Mouse (Mus musculus) kidney, postnatal 10 days (tissue): ENCODE measurements at regions not wholly inside any gene's neighbourhood (a gene's known extent, or its start where the extent isn't known, plus 50 kb on each side); places are given as distances from the start of the nearest gene placed in this dataset.
A peak's percentile ranks its signal among the peaks of the same experiment; 100 is the strongest.

Source experiments
- DNase-seq: peaks from one replicate; pipeline ENCODE4 v3.0.0; 2021; ENCODE audit warnings: mixed read lengths

GRCm38 (mm10) chrX:57711914-57712313, 208.4 kb upstream of the Gpr101 start:
- no peak for DNase-seq

GRCm38 (mm10) chrX:57709115-57709877, 205.7 kb upstream of the Gpr101 start:
- no peak for DNase-seq

GRCm38 (mm10) chrX:57708501-57708900, 204.9 kb upstream of the Gpr101 start:
- no peak for DNase-seq

- DNase-seq = no peak
Observed at GRCm38 (mm10) chrX:57707932-57708331, 204.4 kb upstream of the Gpr101 start.

- DNase-seq = no peak
Observed at GRCm38 (mm10) chrX:57706683-57707308, 203.2 kb upstream of the Gpr101 start.

GRCm38 (mm10) chrX:57692506-57692905, 188.9 kb upstream of the Gpr101 start:
- DNase-seq = no peak

GRCm38 (mm10) chrX:57676764-57677163, 173.2 kb upstream of the Gpr101 start:
- no peak for DNase-seq

GRCm38 (mm10) chrX:57674955-57675354, 171.4 kb upstream of the Gpr101 start:
- peak; percentile 39 for DNase-seq

- DNase-seq = no peak
Observed at GRCm38 (mm10) chrX:57659571-57659970, 156.0 kb upstream of the Gpr101 start.

- no peak for DNase-seq
Observed at GRCm38 (mm10) chrX:57656035-57656434, 152.5 kb upstream of the Gpr101 start.

- DNase-seq = no peak
Observed at GRCm38 (mm10) chrX:57655483-57655882, 151.9 kb upstream of the Gpr101 start.
